Mouse (Mus musculus): ENCODE measurements around the gene Agpat3.

DNA sequence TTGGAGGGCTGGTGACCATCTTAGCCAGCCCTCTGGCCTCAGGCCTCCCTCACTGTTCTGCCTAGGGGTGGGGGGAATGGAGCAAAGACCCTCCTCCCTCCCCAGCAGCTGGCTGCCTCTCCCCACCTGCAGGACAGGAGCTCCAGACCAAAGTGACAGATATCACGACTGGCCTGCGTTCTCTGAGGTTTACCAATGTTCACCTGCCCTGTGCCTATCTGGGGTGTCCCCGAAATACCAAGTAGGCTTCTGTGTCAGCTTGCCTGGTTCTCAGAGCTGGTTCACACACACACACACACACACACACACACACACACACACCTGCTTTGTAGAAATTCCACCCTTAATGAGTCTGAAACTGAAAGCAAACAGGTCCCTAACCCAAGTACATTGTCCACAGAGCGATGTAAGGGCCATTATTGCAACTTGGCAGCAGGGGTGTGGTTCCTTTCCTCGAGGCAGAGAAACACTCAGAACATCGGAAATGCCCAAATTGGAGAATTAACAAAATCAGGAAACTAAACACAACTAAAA, 94.1 kb downstream of the Agpat3 start:
- TF ChIP-seq CTCF (IDR thresholded peaks at IDR 0.05; ENCODE audit: low read depth) (no peak), EP300 (IDR thresholded peaks at IDR 0.05; ENCODE audit: low read depth) (no peak)
